19 mouse cellular contexts compared by ENCODE assay signal in the genomic region with DNA sequence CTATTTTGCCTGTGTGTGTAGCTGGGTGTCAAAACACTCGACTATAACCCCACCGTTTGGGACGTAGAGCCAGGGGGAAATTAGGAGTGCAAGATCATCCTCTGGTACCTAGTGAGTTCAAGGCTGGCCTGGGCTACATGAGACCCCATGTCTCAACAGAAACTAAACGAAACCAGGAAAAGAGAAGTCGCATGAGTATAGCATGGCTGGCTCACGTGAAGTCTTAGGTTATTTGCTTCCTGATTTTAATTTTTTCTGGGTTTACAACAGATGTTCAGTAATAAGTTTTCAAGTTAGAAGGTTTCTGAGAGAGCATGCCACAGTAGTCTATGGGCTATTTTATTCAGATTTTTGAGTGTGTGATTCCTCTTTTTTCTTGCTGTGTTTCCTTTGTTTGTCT.
"Had no signal": no experiment of that assay in that cellular context is flagged by ENCODE, and none has a peak within 500 bp of the region (broad histone marks: within the 10 kb centered on the region; RNA-seq: fewer than 3 reads in every experiment).

No protein-coding gene starts in this region.

- H3K9me3 ChIP-seq: liver, embryonic 15.5 days; lung, embryonic 15.5 days; neural tube, embryonic 12.5 days; stomach, embryonic 15.5 days had no signal

- H3K27me3 ChIP-seq: liver, embryonic 15.5 days; lung, embryonic 15.5 days; megakaryocyte, embryonic 14.5 days; midbrain, embryonic 13.5 days; neural tube, embryonic 12.5 days; stomach, embryonic 15.5 days had no signal

- H3K4me2 ChIP-seq: liver, embryonic 15.5 days; lung, embryonic 15.5 days; midbrain, embryonic 11.5 days; midbrain, embryonic 13.5 days; neural tube, embryonic 12.5 days; stomach, embryonic 15.5 days had no signal

- DNase-seq: liver, postnatal 0 days; lung, adult 2 months; lung, postnatal 14 days; lung, postnatal 36 days; right cerebral cortex, postnatal 14 days; thymus, adult 2 months; thymus, postnatal 25 days; thymus, postnatal 4 days had no signal

- H3K27ac ChIP-seq: liver, embryonic 15.5 days; lung, embryonic 15.5 days; macrophage; midbrain, embryonic 13.5 days; neural tube, embryonic 12.5 days; stomach, embryonic 15.5 days; stomach, postnatal 0 days had no signal

- ATAC-seq: liver, postnatal 0 days; lung, postnatal 0 days; midbrain, embryonic 13.5 days; midbrain, embryonic 16.5 days had no signal

- H3K9ac ChIP-seq: liver, embryonic 15.5 days; liver, postnatal 0 days; lung, embryonic 15.5 days; midbrain, embryonic 13.5 days; neural tube, embryonic 12.5 days; stomach, embryonic 15.5 days had no signal

- H3K4me3 ChIP-seq: liver, embryonic 15.5 days; lung, embryonic 15.5 days; megakaryocyte, embryonic 14.5 days; midbrain, embryonic 13.5 days; neural tube, embryonic 12.5 days; stomach, embryonic 15.5 days had no signal

- H3K4me1 ChIP-seq: liver, embryonic 15.5 days; midbrain, embryonic 13.5 days; neural tube, embryonic 12.5 days; stomach, embryonic 15.5 days had no signal

- H3K36me3 ChIP-seq: liver, embryonic 15.5 days; lung, embryonic 15.5 days; midbrain, embryonic 13.5 days; neural tube, embryonic 12.5 days; stomach, embryonic 15.5 days had no signal
